Mouse (Mus musculus) megakaryocyte, embryonic 14.5 days (primary cell): ENCODE data around the gene Gapdh.

Experiments
- FLI1 ChIP-seq: IDR thresholded peaks from 2 replicates; pipeline ENCODE4 v1.6.1; 2012; ENCODE audit warnings: low read length, inconsistent platforms, mixed read lengths
- GATA1 ChIP-seq: IDR thresholded peaks from 3 replicates; pipeline ENCODE4 v1.6.1; 2012; ENCODE audit warnings: mixed read lengths, low read length, inconsistent platforms, borderline replicate concordance

DNA sequence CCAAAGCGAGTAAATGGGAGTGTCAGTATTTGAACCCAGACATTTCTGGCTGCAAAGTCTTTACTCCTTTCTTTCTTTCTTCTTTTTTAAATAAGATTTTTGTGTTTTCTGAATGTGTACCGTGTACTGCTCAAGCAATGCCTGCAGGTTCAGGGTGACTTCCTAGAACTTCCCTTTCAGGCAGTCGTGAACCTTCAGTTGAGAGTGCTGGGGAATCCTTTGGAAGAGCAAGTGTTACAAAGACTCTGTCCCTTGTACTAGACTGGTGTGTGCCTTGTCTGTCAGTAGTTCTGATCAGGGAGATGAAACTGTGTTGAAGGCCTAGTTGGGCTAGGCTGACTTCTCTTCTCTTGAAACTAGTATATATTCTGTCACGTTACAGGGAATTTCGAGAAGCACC, 26.6 kb upstream of the Gapdh start:
- no peak for TF ChIP-seq GATA1
- no peak for TF ChIP-seq FLI1
